Comparison of ENCODE assay signal across 23 mouse cellular contexts in genomic region chr6:146129066-146129465, GRCm38 (mm10).
"Had no signal": no experiment of that assay in that cellular context is flagged by ENCODE, and none has a peak within 500 bp of the region (broad histone marks: within the 10 kb centered on the region; RNA-seq: fewer than 3 reads in every experiment).

No protein-coding gene starts in this region.

- H3K4me2 ChIP-seq: heart, embryonic 12.5 days; hindbrain, embryonic 13.5 days; hindbrain, embryonic 15.5 days; kidney, embryonic 15.5 days; limb, embryonic 13.5 days; limb, embryonic 15.5 days; liver, embryonic 12.5 days had no signal

- H3K4me3 ChIP-seq: heart, embryonic 12.5 days; hindbrain, embryonic 13.5 days; hindbrain, embryonic 15.5 days; kidney, embryonic 15.5 days; limb, embryonic 13.5 days; limb, embryonic 15.5 days; liver, embryonic 12.5 days had no signal

- H3K4me1 ChIP-seq: hindbrain, embryonic 15.5 days; limb, embryonic 15.5 days; liver, embryonic 12.5 days had no signal

- H3K9me3 ChIP-seq: heart, embryonic 12.5 days; hindbrain, embryonic 13.5 days; hindbrain, embryonic 15.5 days; kidney, embryonic 15.5 days; limb, embryonic 13.5 days; limb, embryonic 15.5 days; liver, embryonic 12.5 days had no signal

- H3K36me3 ChIP-seq: hindbrain, embryonic 13.5 days; hindbrain, embryonic 15.5 days; kidney, embryonic 15.5 days; limb, embryonic 13.5 days; limb, embryonic 15.5 days; liver, embryonic 12.5 days had no signal

- H3K27ac ChIP-seq: hindbrain, embryonic 13.5 days; hindbrain, embryonic 15.5 days; hindbrain, postnatal 0 days; kidney, embryonic 15.5 days; kidney, postnatal 0 days; limb, embryonic 13.5 days; limb, embryonic 15.5 days; liver, embryonic 12.5 days had no signal

- ATAC-seq: hindbrain, postnatal 0 days; intestine, embryonic 16.5 days; liver, embryonic 12.5 days had no signal

- H3K9ac ChIP-seq: heart, embryonic 12.5 days; hindbrain, embryonic 13.5 days; hindbrain, embryonic 15.5 days; kidney, embryonic 15.5 days; limb, embryonic 13.5 days; limb, embryonic 15.5 days; liver, embryonic 12.5 days had no signal

- DNase-seq: gastrocnemius, postnatal 14 days; gastrocnemius, postnatal 36 days; heart, adult 18-20 months; heart, postnatal 14 days; heart, postnatal 36 days; kidney, adult 11 months; kidney, adult 2 months; kidney, adult 9 months; kidney, postnatal 14 days; kidney, postnatal 36 days; layer of hippocampus, adult 9-11 months; layer of hippocampus, postnatal 36 days; left cerebral cortex, postnatal 4 days had no signal

- H3K27me3 ChIP-seq: heart, embryonic 12.5 days; hindbrain, embryonic 13.5 days; hindbrain, embryonic 15.5 days; kidney, embryonic 15.5 days; limb, embryonic 13.5 days; limb, embryonic 15.5 days; liver, embryonic 12.5 days had no signal
